Mouse (Mus musculus) MEL (cell line): Measurements from ENCODE around the gene Kctd18. TPM values are rescaled to one million over a fixed set of nuclear protein-coding genes. Genes with fewer than 3 reads are reported as not detected.

ENCODE experiments used
- DNase-seq: peaks from one replicate; pipeline ENCODE4 v3.0.0; 2011; ENCODE audit warnings: low read depth, low spot score
- H3K27ac ChIP-seq: 2 replicates; pipeline ENCODE4 v1.5.1; 2012; ENCODE audit warnings: low read depth, mild to moderate bottlenecking, control low read depth, low read length, moderate library complexity; ENCODE audit not compliant: control insufficient read depth
- H3K27me3 ChIP-seq, 2 experiments: fragments of 150-350 bp in 1 of 2; sonication (generic) in 1 of 2; 2 replicates each; pipeline ENCODE4 v1.6.1; 2012; ENCODE audit warnings: low read length in 2 of 2, mild to moderate bottlenecking in 2 of 2, improper control_type of control experiment in 1 of 2, moderate library complexity in 1 of 2; ENCODE audit not compliant: insufficient read depth in 2 of 2, control insufficient read depth in 1 of 2
- H3K36me3 ChIP-seq, 2 experiments: 2 replicates each; pipeline ENCODE4 v1.6.1; 2012 to 2014; ENCODE audit warnings: low read length in 2 of 2, improper control_type of control experiment in 1 of 2, inconsistent platforms in 1 of 2, mild to moderate bottlenecking in 1 of 2; ENCODE audit not compliant: insufficient read depth in 2 of 2, control insufficient read depth in 1 of 2
- H3K4me1 ChIP-seq, 2 experiments: fragments of 150-350 bp in 1 of 2; sonication (generic) in 1 of 2; 2 replicates each; pipeline ENCODE4 v1.6.1; 2012; ENCODE audit warnings: low read length in 2 of 2, improper control_type of control experiment in 1 of 2, mild to moderate bottlenecking in 1 of 2; ENCODE audit not compliant: insufficient read depth in 2 of 2, control insufficient read depth in 1 of 2
- H3K4me3 ChIP-seq, 2 experiments: fragments of 150-350 bp in 1 of 2; sonication (generic) in 1 of 2; 2 replicates each; pipeline ENCODE4 v1.5.1; 2012; ENCODE audit warnings: low read depth in 2 of 2, low read length in 2 of 2, mild to moderate bottlenecking in 2 of 2, moderate library complexity in 2 of 2, control low read depth in 1 of 2, improper control_type of control experiment in 1 of 2; ENCODE audit not compliant: control insufficient read depth in 1 of 2, insufficient read depth in 1 of 2
- H3K79me2 ChIP-seq: 2 replicates; pipeline ENCODE4 v1.6.1; 2012; ENCODE audit warnings: mild to moderate bottlenecking, low read length, moderate library complexity; ENCODE audit not compliant: control insufficient read depth, poor library complexity, insufficient read depth
- H3K9ac ChIP-seq: 2 replicates; pipeline ENCODE4 v1.6.1; 2012; ENCODE audit warnings: low read depth, mild to moderate bottlenecking, control low read depth, low read length, moderate library complexity; ENCODE audit not compliant: control insufficient read depth, poor library complexity, severe bottlenecking
- H3K9me3 ChIP-seq: fragments of 150-350 bp; sonication (generic); replicated peaks from 2 replicates; pipeline ENCODE4 v1.6.1; 2012; ENCODE audit warnings: mild to moderate bottlenecking, low read length, improper control_type of control experiment, moderate library complexity; ENCODE audit not compliant: insufficient read depth
- CHD1 ChIP-seq: IDR thresholded peaks from 2 replicates; pipeline ENCODE4 v1.6.1; 2012; ENCODE audit warnings: low read depth, mild to moderate bottlenecking, inconsistent platforms, low read length, improper control_type of control experiment
- EP300 ChIP-seq, 2 experiments: IDR thresholded peaks; 2 replicates each; pipeline ENCODE4 v1.6.1; 2011; ENCODE audit warnings: improper control_type of control experiment in 2 of 2, low read length in 2 of 2, low read depth in 1 of 2, mild to moderate bottlenecking in 1 of 2
- GABPA ChIP-seq: IDR thresholded peaks from 2 replicates; pipeline ENCODE4 v1.6.1; 2012; ENCODE audit warnings: low read depth, mild to moderate bottlenecking, inconsistent platforms, low read length, improper control_type of control experiment, moderate library complexity
- HCFC1 ChIP-seq: IDR thresholded peaks from 2 replicates; pipeline ENCODE4 v1.6.1; 2012; ENCODE audit warnings: low read depth, mild to moderate bottlenecking, inconsistent platforms, low read length, improper control_type of control experiment, moderate library complexity
- JUND ChIP-seq: IDR thresholded peaks from 2 replicates; pipeline ENCODE4 v1.6.1; 2011; ENCODE audit warnings: low read depth, mild to moderate bottlenecking, improper control_type of control experiment, low read length
- MEF2A ChIP-seq: IDR thresholded peaks from 2 replicates; pipeline ENCODE4 v1.6.1; 2014; ENCODE audit warnings: low read depth, mild to moderate bottlenecking, inconsistent platforms, low read length, improper control_type of control experiment; ENCODE audit not compliant: poor library complexity, insufficient replicate concordance, severe bottlenecking; ENCODE audit errors: extremely low read depth
- MYB ChIP-seq: IDR thresholded peaks from 2 replicates; pipeline ENCODE4 v1.6.1; 2011; ENCODE audit warnings: mild to moderate bottlenecking, low read depth, low read length, improper control_type of control experiment
- POLR2A ChIP-seq, 2 experiments: IDR thresholded peaks; 2 replicates each; pipeline ENCODE4 v1.6.1; 2011 to 2012; ENCODE audit warnings: low read length in 2 of 2, mild to moderate bottlenecking in 2 of 2, control low read depth in 1 of 2, improper control_type of control experiment in 1 of 2, low read depth in 1 of 2, moderate library complexity in 1 of 2; ENCODE audit not compliant: control insufficient read depth in 1 of 2, insufficient read depth in 1 of 2, poor library complexity in 1 of 2
- POLR2AphosphoS2 ChIP-seq: IDR thresholded peaks from 2 replicates; pipeline ENCODE4 v1.6.1; 2011; ENCODE audit warnings: low read length, improper control_type of control experiment
- SIN3A ChIP-seq: IDR thresholded peaks from 2 replicates; pipeline ENCODE4 v1.6.1; 2012; ENCODE audit warnings: low read length, improper control_type of control experiment, inconsistent platforms
- SMC3 ChIP-seq: IDR thresholded peaks from 2 replicates; pipeline ENCODE4 v1.6.1; 2011; ENCODE audit warnings: low read depth, low read length, improper control_type of control experiment
- TAL1 ChIP-seq: IDR thresholded peaks from 2 replicates; pipeline ENCODE4 v1.6.1; 2012; ENCODE audit warnings: mild to moderate bottlenecking, inconsistent platforms, low read length, moderate library complexity, mixed read lengths
- UBTF ChIP-seq: IDR thresholded peaks from 2 replicates; pipeline ENCODE4 v1.6.1; 2012; ENCODE audit warnings: low read depth, mild to moderate bottlenecking, inconsistent platforms, low read length, improper control_type of control experiment, moderate library complexity, borderline replicate concordance; ENCODE audit not compliant: insufficient read depth
- USF1 ChIP-seq: IDR thresholded peaks from 2 replicates; pipeline ENCODE4 v1.6.1; 2014; ENCODE audit warnings: low read depth, mild to moderate bottlenecking, inconsistent platforms, low read length, improper control_type of control experiment, moderate library complexity
- ZC3H11A ChIP-seq: IDR thresholded peaks from 2 replicates; pipeline ENCODE4 v1.6.1; 2012; ENCODE audit warnings: low read depth, mild to moderate bottlenecking, inconsistent platforms, low read length, improper control_type of control experiment
- ZKSCAN1 ChIP-seq: IDR thresholded peaks from 2 replicates; pipeline ENCODE4 v1.6.1; 2012; ENCODE audit warnings: low read depth, mild to moderate bottlenecking, inconsistent platforms, low read length, improper control_type of control experiment, moderate library complexity
- polyA plus RNA-seq, 2 experiments: library from polyadenylated mRNA; stranded (reverse) in 1 of 2; unstranded in 1 of 2; fragments of >175 nt in 1 of 2; fragments of >200 nt in 1 of 2; gene quantifications; 2 replicates each; pipeline versions ENCODE4 v1.2.1 to v1.2.4; 2012; ENCODE audit warnings: low replicate concordance in 2 of 2, low read depth in 1 of 2; ENCODE audit not compliant: insufficient read length in 2 of 2, insufficient read depth in 1 of 2, missing spikeins in 1 of 2
- total RNA-seq: library from RNA; depleted of rRNA; stranded (reverse); fragments of 300-350 nt; gene quantifications from 2 replicates; pipeline ENCODE4 v1.2.3, GENCODE M21; 2012; rRNA removed

The Kctd18 gene
- total and polyA plus RNA-seq, 3 experiments = 11.1 to 12.6 TPM; not detected in 1

GRCm38 (mm10) chr1:57906312-57906711 is 112.4 kb downstream of the Kctd18 start:
- Histone ChIP-seq H3K4me1 (no peaks in the 10 kb centered on the region), H3K4me3 (no peak overlapping the region), H3K27me3 (no peaks in the 10 kb centered on the region; a peak in 1 of 4 replicates), H3K27ac (no peak overlapping the region), H3K9me3 (no peaks in the 10 kb centered on the region), H3K36me3 (no peaks in the 10 kb centered on the region), H3K79me2 (no peaks in the 10 kb centered on the region), H3K9ac (no peak overlapping the region)
- no peak for DNase-seq
- TF ChIP-seq UBTF (no peak), SIN3A (no peak), TAL1 (no peak), POLR2A (IDR thresholded peaks at IDR 0.05; ENCODE audit: control insufficient read depth in 1 of 2, insufficient read depth in 1 of 2, low read depth in 1 of 2, low read length in 2 of 2, poor library complexity in 1 of 2) (no peak), ZC3H11A (no peak), CHD1 (no peak), HCFC1 (no peak), SMC3 (no peak), EP300 (IDR thresholded peaks at IDR 0.05; ENCODE audit: low read depth in 1 of 2, low read length in 2 of 2) (no peak), POLR2AphosphoS2 (no peak), GABPA (no peak), USF1 (no peak), ZKSCAN1 (no peak), JUND (no peak), MYB (no peak), MEF2A (no peak)

- DNase-seq = no peak
- H3K4me1 ChIP-seq = no peaks in the 10 kb centered on the region
- H3K79me2 ChIP-seq = no peaks in the 10 kb centered on the region
- no peak overlapping the region for H3K27ac ChIP-seq
- H3K4me3 ChIP-seq = no peak overlapping the region
- H3K9me3 ChIP-seq = no peaks in the 10 kb centered on the region
- no peak overlapping the region for H3K9ac ChIP-seq
- H3K36me3 ChIP-seq = no peaks in the 10 kb centered on the region
- H3K27me3 ChIP-seq = no peaks in the 10 kb centered on the region; a peak in 1 of 4 replicates
- TF ChIP-seq SIN3A = no peak
- no peak for TF ChIP-seq UBTF
- TF ChIP-seq SMC3 = no peak
These were observed 112.8 kb downstream of the Kctd18 start for GRCm38 (mm10) chr1:57905912-57906311.

Other genes with a start within 250 kb of the Kctd18 start
- gene Spats2l, start 244.8 kb downstream of the Kctd18 start, total RNA-seq = not detected in 2 replicates
- not detected for gene Spats2l, start 244.8 kb downstream of the Kctd18 start, polyA plus RNA-seq
- 12.3 and 14.2 TPM in 2 replicates for gene Sgo2a, start 23.0 kb downstream of the Kctd18 start, total RNA-seq
- gene Sgo2a, start 23.0 kb downstream of the Kctd18 start, polyA plus RNA-seq = 10 to 100 TPM; 11.5 to 48.8 TPM
- 0.04 and 0.16 TPM in 2 replicates for gene Aox1, start 11.0 kb upstream of the Kctd18 start, total RNA-seq
- under 1 TPM in 1 of 2 experiments, not detected in 1; 0.24 TPM for gene Aox1, start 11.0 kb upstream of the Kctd18 start, polyA plus RNA-seq
- not detected in 2 replicates for gene Aox3, start 94.2 kb upstream of the Kctd18 start, total RNA-seq
- gene Aox3, start 94.2 kb upstream of the Kctd18 start, polyA plus RNA-seq = not detected
- not detected in 2 replicates for gene Aox4, start 191.4 kb upstream of the Kctd18 start, total RNA-seq
- gene Aox4, start 191.4 kb upstream of the Kctd18 start, polyA plus RNA-seq = not detected